Mouse (Mus musculus) lung, adult 2 months (tissue): ENCODE data around the gene Cxcl1. TPM values are rescaled to one million over a fixed set of nuclear protein-coding genes. Genes with fewer than 3 reads are reported as not detected.

Source experiments
- DNase-seq: peaks from one replicate; pipeline ENCODE4 v3.0.0; 2022
- H3K4me1 ChIP-seq: fragments of 200-500 bp; 2 replicates; pipeline ENCODE4 v1.6.1; 2011; ENCODE audit warnings: low read length; ENCODE audit not compliant: control insufficient read depth, insufficient read depth
- H3K4me3 ChIP-seq: fragments of 200-500 bp; replicated peaks from 2 replicates; pipeline ENCODE3; 2011; ENCODE audit warnings: low read depth, mild to moderate bottlenecking, control low read depth, low read length; ENCODE audit errors: extremely low read depth
- CTCF ChIP-seq: fragments of 200-500 bp; IDR thresholded peaks from 2 replicates; pipeline ENCODE4 v1.5.1; 2011; ENCODE audit warnings: mild to moderate bottlenecking, low read length, control low read depth; ENCODE audit not compliant: insufficient read depth
- POLR2A ChIP-seq: fragments of 200-500 bp; IDR thresholded peaks from 2 replicates; pipeline ENCODE4 v1.6.1; 2011; ENCODE audit warnings: low read depth, mild to moderate bottlenecking, control low read depth, low read length, borderline replicate concordance; ENCODE audit errors: extremely low read depth
- WGBS: fragments of 180-500 bp; shearing (Covaris S2); methylation state at CpG from one replicate; pipeline ENCODE4 v1.1.7; 2018; 5-methylcytosine and 5-hydroxymethylcytosine counted together
- polyA plus RNA-seq: library from polyadenylated mRNA; depleted of rRNA; stranded (reverse); fragments of >200 nt; gene quantifications from 2 replicates; pipeline ENCODE4 v1.2.3, GENCODE M21; 2012

Cxcl1 gene
- polyA plus RNA-seq, 1 experiment, result 2.5 TPM

DNA sequence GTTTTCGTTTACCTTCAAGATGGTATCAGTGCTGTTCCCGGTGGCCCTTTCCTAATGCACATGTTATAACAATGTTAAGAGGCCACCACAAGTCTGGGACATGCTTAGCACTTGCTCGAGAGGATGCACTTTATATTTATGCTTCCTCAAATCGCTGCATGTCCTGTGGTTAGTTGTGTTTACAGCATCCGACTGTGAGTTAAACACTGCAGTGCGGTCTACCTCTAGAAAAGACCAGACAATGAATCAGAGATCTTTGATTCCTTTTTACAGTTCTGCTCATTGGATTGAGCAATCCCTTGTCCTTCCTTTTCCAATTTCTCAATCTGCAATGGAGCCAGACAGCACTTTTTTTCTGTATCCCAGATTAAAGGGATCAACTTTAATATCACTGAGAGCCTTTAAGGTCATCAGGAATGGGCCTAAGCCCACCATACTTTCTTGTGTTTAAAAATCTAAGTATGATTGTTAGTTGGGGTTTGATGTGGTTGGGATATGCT, 29.1 kb upstream of the Cxcl1 start:
- WGBS, result 67% methylated on average over 6 of the region's 6 CpGs
- TF ChIP-seq CTCF, result no peak
- no peak for TF ChIP-seq POLR2A
- no peak for DNase-seq
- Histone ChIP-seq H3K4me3 (no peak overlapping the region), H3K4me1 (no peaks in the 10 kb centered on the region; the same call in 1 of the 2 replicates)

- DNase-seq, result no peak
- H3K4me1 ChIP-seq, result no peaks in the 10 kb centered on the region
- no peak overlapping the region for H3K4me3 ChIP-seq
- no peak for TF ChIP-seq POLR2A
- TF ChIP-seq CTCF, result no peak
Measured at GRCm38 (mm10) chr5:90866770-90867169, 24.3 kb upstream of the Cxcl1 start.

DNA sequence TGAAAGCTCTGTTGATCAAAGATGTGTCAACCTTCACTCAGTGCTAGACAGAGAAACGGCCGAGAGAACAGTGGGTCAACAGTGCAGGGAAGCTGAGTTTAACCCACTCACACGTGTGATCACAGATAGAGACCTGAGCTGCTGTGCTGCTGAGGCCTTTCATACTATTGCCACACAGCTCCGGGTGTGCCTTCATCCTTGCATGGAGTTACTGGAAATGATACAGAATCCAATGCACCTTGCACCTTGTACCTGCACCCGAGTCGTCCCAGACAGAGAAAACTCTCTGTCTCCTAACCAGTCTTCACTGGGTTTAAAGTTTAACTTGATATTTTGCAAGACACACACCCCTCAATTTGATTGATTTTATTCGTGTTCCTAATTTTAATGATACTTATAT, 18.7 kb upstream of the Cxcl1 start:
- WGBS, result 73% methylated on average over 7 of the region's 7 CpGs
- TF ChIP-seq CTCF, result no peak
- TF ChIP-seq POLR2A, result no peak
- Histone ChIP-seq H3K4me1 (no peaks in the 10 kb centered on the region), H3K4me3 (no peak overlapping the region)
- DNase-seq, result no peak

GRCm38 (mm10) chr5:90876045-90876444, 15.0 kb upstream of the Cxcl1 start:
- WGBS, result 44% methylated on average over 4 of the region's 4 CpGs
- H3K4me3 ChIP-seq, result no peak overlapping the region
- TF ChIP-seq POLR2A, result no peak
- DNase-seq, result peak; percentile 32
- H3K4me1 ChIP-seq, result no peaks in the 10 kb centered on the region

GRCm38 (mm10) chr5:90876471-90877172, 14.4 kb upstream of the Cxcl1 start:
- DNase-seq, result no peak
- TF ChIP-seq CTCF (no peak), POLR2A (no peak)
- 67% methylated on average over 8 of the region's 8 CpGs for WGBS
- Histone ChIP-seq H3K4me1 (no peaks in the 10 kb centered on the region), H3K4me3 (no peak overlapping the region)

DNA sequence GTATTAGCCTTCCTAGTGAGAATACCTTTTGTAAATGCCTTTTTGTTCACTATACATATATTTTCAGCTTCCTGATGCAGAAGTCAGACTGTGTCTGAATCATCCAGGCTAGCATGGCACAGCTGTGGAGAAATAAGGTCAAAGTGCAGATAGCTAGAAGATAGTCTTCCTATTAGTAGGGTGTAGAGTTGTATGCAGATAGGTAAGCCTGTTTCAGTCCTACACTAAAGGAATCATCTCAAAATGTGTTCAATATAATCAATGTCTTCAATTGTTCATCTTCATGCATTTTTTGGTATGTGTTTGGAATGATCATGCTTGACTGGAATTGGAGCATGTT, 13.9 kb upstream of the Cxcl1 start:
- TF ChIP-seq POLR2A (no peak), CTCF (no peak)
- no peak overlapping the region for H3K4me3 ChIP-seq
- DNase-seq, result no peak
- no peaks in the 10 kb centered on the region for H3K4me1 ChIP-seq

DNA sequence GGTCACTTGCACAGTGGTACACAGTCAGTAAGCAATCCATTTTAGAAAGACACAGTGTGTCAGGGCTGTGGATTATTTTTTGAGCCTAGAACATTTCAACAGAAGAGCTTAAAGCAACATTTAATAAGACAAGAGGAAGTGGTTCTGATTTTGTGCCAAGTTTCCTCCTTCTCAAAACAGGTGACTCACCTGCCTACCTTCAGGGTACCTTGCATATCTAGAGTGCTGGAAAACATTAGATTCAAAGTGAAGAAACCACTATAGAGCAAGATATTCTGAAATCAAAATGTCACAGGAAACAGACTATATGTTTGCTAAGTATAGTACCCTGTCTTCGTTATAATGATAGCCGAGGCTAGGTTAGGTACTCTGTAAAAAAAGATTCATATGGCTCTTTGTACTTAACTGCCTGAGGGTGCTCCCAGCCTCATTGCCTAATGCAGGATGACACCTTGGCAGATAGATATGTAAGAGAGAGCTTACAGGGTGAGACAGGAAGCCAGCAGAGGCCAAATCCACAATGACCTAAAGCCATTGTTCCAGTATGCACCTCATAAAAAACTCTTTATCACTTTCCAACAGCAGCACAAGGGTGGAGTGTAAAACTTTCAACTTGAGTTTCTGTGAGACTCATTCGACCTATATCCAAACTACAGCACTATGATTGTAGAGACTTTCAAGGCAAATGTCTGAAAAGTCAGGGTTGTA, 11.6 kb upstream of the Cxcl1 start:
- Histone ChIP-seq H3K4me3 (no peak overlapping the region), H3K4me1 (no peaks in the 10 kb centered on the region)
- 60% methylated on average over 3 of the region's 3 CpGs for WGBS
- TF ChIP-seq CTCF, result no peak
- TF ChIP-seq POLR2A, result no peak
- no peak for DNase-seq

DNA sequence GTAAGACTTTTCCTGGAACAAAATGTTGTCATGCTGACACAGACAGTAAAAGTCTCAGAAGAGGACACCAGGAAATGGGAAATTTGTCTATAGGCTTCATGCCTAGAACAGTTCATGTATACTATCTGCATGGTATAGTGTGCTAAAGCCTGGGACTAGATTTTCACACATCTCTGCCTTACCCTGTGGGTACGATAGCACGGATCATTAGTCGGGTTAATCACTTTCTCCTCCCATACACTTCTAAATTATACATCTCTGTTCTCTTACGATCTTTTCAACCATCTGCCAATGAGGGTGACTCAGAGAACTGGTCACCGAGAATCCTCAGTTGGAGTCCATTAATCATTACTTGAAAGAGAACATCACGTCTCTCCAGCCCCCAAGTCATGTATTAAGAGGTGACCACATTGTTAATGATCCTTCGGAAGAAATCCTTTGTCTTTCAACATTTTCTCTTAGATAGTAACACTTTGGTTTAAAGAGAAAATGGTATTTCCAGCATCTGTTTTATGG, 10.6 kb upstream of the Cxcl1 start:
- WGBS, result 89% methylated on average over 7 of the region's 7 CpGs

DNA sequence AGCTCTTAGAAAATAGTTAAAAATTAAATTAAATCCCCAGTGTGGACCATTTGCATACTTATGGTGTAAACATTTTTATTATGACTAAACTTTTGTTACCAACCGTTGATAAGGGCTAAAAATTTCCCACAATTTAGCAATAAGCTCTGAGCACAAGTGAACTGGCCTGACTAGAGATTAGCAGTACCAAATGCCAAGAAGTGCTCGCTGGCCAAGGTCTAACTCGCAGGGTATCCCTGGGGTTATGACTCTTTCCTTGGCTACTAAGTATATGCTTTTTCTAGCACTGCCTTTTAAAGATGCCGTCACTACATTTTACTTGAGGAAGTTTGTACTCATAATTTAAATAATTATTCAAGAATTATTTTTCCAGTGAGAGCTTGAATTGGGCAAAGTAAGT, 10.0 kb upstream of the Cxcl1 start:
- Histone ChIP-seq H3K4me3 (no peak overlapping the region), H3K4me1 (no peaks in the 10 kb centered on the region)
- no peak for DNase-seq
- TF ChIP-seq CTCF, result no peak
- TF ChIP-seq POLR2A, result no peak
- 80% methylated on average over 4 of the region's 4 CpGs for WGBS

More for the DNA sequence above, 10.6 kb upstream of the Cxcl1 start:
- no peak for DNase-seq
- Histone ChIP-seq H3K4me3 (no peak overlapping the region), H3K4me1 (no peaks in the 10 kb centered on the region)
- no peak for TF ChIP-seq CTCF
- TF ChIP-seq POLR2A, result no peak

GRCm38 (mm10) chr5:90881682-90882081, 9.4 kb upstream of the Cxcl1 start:
- H3K4me3 ChIP-seq, result no peak overlapping the region
- H3K4me1 ChIP-seq, result no peaks in the 10 kb centered on the region
- TF ChIP-seq POLR2A (no peak), CTCF (no peak)
- DNase-seq, result no peak
- 66% methylated on average over 5 of the region's 5 CpGs for WGBS
